Mouse (Mus musculus) small intestine, adult 2 months (tissue): ENCODE results near the gene Eef2. TPM values are rescaled to one million over a fixed set of nuclear protein-coding genes. Genes with fewer than 3 reads are reported as not detected.
A peak's percentile ranks its signal among the peaks of the same experiment; 100 is the strongest.

Source experiments
- H3K27ac ChIP-seq: fragments of 200-500 bp; 2 replicates; pipeline ENCODE4 v1.5.1; 2012; ENCODE audit warnings: low read depth, low read length, control low read depth, inconsistent platforms; ENCODE audit not compliant: insufficient read depth
- H3K27me3 ChIP-seq: fragments of 200-500 bp; 2 replicates; pipeline ENCODE4 v1.6.1; 2012; ENCODE audit warnings: mild to moderate bottlenecking, moderate library complexity, low read length, inconsistent platforms; ENCODE audit not compliant: control insufficient read depth, insufficient read depth
- H3K36me3 ChIP-seq: fragments of 200-500 bp; 2 replicates; pipeline ENCODE4 v1.6.1; 2012; ENCODE audit warnings: mild to moderate bottlenecking, low read length, control low read depth, inconsistent platforms; ENCODE audit not compliant: control insufficient read depth, insufficient read depth
- H3K4me1 ChIP-seq: fragments of 200-500 bp; 2 replicates; pipeline ENCODE4 v1.6.1; 2012; ENCODE audit warnings: low read length, inconsistent platforms, mixed read lengths; ENCODE audit not compliant: control insufficient read depth, insufficient read depth, insufficient read length
- H3K4me3 ChIP-seq: fragments of 200-500 bp; 2 replicates; pipeline ENCODE4 v1.5.1; 2012; ENCODE audit warnings: low read depth, mild to moderate bottlenecking, control low read depth, inconsistent platforms, low read length, moderate library complexity
- CTCF ChIP-seq: fragments of 200-500 bp; IDR thresholded peaks from 2 replicates; pipeline ENCODE4 v1.5.1; 2012; ENCODE audit warnings: low read depth, mild to moderate bottlenecking, control low read depth, inconsistent platforms, low read length, moderate library complexity, mixed read lengths; ENCODE audit not compliant: insufficient replicate concordance, insufficient read length; ENCODE audit errors: extremely low read depth
- POLR2A ChIP-seq: fragments of 200-500 bp; IDR thresholded peaks from 2 replicates; pipeline ENCODE4 v1.6.1; 2012; ENCODE audit warnings: low read depth, mild to moderate bottlenecking, control low read depth, inconsistent platforms, low read length, moderate library complexity
- WGBS: fragments of 180-500 bp; shearing (Covaris S2); methylation state at CpG from one replicate; pipeline ENCODE4 v1.1.7; 2018; 5-methylcytosine and 5-hydroxymethylcytosine counted together
- polyA plus RNA-seq: library from polyadenylated mRNA; depleted of rRNA; stranded (reverse); fragments of >200 nt; gene quantifications from 2 replicates; pipeline ENCODE4 v1.2.3, GENCODE M21; 2012

Gene Eef2
- polyA plus RNA-seq, 1 experiment: 1,606 TPM

DNA sequence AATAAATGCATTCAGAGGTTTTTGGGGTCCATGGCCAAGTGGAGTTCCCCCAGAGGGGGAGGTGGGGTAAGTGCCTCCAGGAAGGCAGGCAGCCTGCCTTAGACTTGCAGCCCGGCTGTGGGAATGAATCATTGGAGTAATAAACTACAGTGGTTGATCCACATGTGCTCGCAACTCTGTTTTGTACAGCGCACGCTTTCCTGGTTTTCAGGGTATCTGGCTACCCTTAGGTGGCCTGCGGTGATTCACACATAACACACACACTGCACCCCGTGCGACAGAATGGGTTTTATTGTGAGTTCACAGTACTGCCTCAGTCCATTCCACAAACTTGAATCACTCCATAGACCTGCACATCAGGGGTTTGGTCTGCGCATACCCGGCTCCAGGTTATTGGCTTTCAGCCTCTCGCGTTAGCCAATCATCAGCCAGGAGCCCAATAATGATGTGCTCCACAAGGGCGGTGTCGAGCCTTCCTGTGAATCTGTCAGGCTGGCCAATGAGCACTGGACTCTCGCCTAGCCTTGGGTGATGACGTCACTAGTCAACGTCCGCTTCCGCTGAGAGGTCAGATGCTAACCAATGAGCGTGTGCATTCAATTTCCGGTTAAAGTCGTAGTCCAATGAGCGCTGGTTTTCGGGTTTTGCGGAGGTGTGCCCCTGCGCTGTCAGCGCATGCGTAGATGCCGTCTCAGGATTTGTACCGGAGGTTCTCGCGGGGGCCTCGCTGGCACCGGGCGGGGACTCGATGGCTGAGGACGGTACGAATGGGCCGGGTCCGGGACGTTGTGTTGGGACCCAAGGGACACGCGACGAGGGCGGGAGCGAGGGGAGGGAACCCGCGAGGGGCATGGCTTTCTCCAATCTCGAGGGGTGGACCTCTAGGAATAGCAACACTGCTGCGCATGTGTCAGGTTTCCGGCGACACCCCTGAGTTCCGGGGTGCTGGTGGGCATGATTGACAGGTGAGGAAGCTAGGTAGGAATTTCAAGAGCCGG lies 6.2 kb downstream of the Eef2 start, which contains the start of gene Dapk3:
Gene Dapk3, plus strand, starts transcription at position 670 of the 998 bp plus-strand sequence.
- WGBS: 6% methylated on average over 53 of the region's 53 CpGs
- Histone ChIP-seq H3K4me3 (peak within 1 kb of the TSS; percentile 80), H3K27me3 (no peaks in the 10 kb centered on the region), H3K4me1 (peaks cover 12% of the 10 kb centered on the region), H3K36me3 (peaks cover 64% of the 10 kb centered on the region), H3K27ac (peak within 1 kb of the TSS; percentile 83)
- TF ChIP-seq CTCF: peak; percentile 11; the same call in 1 of the 2 replicates
- peak; percentile 57; the same call in 1 of the 2 replicates for TF ChIP-seq POLR2A

DNA sequence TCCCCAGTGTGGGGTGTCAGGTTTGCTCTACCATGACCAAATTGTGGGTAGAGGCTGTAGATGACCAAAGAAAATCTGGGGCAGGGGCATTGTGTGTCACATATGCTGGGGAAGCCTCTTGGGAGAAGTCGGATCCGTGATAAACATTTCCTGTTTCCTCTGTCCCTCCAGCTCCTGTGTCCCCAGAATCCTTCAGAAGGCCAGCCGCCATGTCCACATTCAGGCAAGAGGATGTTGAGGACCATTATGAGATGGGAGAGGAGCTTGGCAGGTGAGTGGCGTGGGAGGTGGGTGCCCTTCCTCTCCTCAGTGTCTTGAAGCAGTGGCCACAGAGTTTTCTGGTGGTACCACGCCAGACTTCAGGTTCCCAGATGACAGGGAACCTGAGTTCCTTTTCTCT lies 7.4 kb downstream of the Eef2 start, which contains the start of gene 4930442H23Rik:
Gene 4930442H23Rik, minus strand, starts transcription at position 45 of the 400 bp plus-strand sequence.
- TF ChIP-seq CTCF: no peak
- no peak for TF ChIP-seq POLR2A
- peaks cover 52% of the 10 kb centered on the region for H3K36me3 ChIP-seq
- H3K27me3 ChIP-seq: no peaks in the 10 kb centered on the region
- H3K4me1 ChIP-seq: peaks cover 7% of the 10 kb centered on the region
- H3K27ac ChIP-seq: peak within 1 kb of the TSS; percentile 83
- 75% methylated on average over 5 of the region's 5 CpGs for WGBS
- peak within 1 kb of the TSS; percentile 80 for H3K4me3 ChIP-seq

DNA sequence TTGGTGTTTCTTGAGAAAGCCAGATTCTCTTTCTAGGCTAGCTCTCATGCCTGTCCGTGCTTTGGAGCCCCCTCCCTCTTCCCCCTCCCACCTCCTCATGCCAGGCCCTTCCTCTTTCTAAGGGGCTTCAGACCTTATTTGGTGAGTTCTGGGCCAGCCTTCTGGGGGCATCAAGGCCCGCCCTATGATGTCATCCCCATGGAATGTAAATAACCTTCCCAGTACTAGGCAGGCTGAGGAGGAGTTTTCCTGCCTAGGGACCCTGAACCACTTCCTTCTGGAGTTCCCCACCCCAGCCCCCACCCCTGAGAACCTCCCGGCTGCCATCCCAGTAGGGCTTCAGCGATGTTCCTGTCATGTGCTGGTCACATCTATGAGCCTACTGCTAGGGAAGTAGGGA lies 8.3 kb downstream of the Eef2 start:
- Histone ChIP-seq H3K27me3 (no peaks in the 10 kb centered on the region), H3K36me3 (peaks cover 43% of the 10 kb centered on the region), H3K4me3 (no peak overlapping the region), H3K4me1 (peaks cover 5% of the 10 kb centered on the region; the same call in 1 of the 2 replicates), H3K27ac (peak overlapping the region; percentile 25; the same call in 1 of the 2 replicates)
- 68% methylated on average over 4 of the region's 4 CpGs for WGBS
- no peak for TF ChIP-seq CTCF
- TF ChIP-seq POLR2A: no peak

DNA sequence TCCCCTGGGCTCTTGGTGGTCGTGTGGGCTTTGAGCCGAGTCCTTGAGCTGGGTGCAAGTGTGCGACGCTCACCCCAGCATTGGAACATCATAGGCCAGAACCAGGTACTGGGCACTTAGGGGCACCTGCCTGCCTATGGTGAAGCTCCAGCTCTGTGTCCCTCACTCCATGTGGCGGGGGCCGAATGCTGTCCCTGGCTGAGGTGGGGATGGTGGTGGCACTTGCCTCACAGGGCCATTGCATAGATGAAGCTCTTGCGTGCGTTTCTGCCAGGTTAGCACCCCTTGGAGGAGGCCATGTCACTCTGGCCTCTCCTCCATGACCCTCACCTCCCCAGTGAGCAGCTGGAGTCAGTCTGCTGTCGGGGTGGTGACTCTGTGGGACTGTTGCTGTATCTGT lies 10.7 kb downstream of the Eef2 start:
- peaks cover 28% of the 10 kb centered on the region for H3K36me3 ChIP-seq
- 94% methylated on average over 9 of the region's 9 CpGs for WGBS
- H3K4me3 ChIP-seq: no peak overlapping the region
- H3K27me3 ChIP-seq: no peaks in the 10 kb centered on the region
- TF ChIP-seq CTCF (no peak), POLR2A (no peak)
- no peak overlapping the region for H3K27ac ChIP-seq
- H3K4me1 ChIP-seq: peaks cover 8% of the 10 kb centered on the region; the same call in 1 of the 2 replicates

DNA sequence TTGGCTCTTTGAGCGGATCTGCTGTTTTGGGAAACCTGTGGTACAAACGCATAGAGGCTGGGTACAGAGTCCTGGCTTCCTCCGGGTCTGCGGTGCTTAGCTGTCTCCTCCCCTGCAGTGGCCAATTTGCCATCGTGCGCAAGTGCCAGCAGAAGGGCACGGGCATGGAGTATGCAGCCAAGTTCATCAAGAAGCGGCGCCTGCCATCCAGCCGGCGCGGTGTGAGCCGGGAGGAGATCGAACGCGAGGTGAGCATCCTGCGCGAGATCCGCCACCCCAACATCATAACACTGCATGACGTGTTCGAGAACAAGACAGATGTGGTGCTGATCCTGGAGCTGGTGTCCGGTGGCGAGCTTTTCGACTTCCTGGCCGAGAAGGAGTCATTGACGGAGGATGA lies 13.4 kb downstream of the Eef2 start:
- H3K36me3 ChIP-seq: peaks cover 21% of the 10 kb centered on the region
- 89% methylated on average over 26 of the region's 26 CpGs for WGBS
- no peak for TF ChIP-seq POLR2A
- TF ChIP-seq CTCF: no peak
- H3K27ac ChIP-seq: no peak overlapping the region
- H3K4me1 ChIP-seq: peaks cover 18% of the 10 kb centered on the region
- H3K27me3 ChIP-seq: 0 out of 2 replicates have a peak, but pooled peaks cover 4% of the 10 kb centered on the region
- no peak overlapping the region for H3K4me3 ChIP-seq

DNA sequence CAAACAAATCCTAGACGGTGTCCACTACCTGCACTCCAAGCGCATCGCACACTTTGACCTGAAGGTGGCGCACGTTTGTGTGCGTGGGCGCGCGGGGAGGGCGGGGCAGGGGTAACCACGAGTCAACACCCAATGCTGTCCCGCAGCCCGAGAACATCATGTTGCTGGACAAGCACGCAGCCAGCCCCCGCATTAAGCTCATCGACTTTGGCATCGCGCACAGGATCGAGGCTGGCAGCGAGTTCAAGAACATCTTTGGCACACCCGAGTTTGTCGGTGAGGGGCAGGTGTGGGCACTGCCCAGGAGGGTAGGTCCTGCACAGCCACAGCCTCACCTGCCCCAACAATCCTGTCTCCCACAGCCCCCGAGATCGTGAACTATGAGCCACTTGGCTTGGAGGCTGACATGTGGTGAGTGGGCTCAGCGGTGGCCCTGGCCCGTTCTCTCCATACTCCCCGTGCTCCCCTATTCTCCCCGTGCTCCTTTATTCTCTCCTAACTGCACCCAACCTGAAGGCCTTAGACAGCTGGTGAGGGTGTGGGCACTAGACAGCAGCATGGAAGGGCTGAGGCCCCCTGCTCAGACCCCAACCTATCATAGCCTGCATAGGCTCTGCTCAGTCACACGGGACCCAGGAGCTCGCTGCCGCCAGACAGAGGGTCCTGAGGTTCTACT lies 13.9 kb downstream of the Eef2 start:
- 76% methylated on average over 31 of the region's 31 CpGs for WGBS
- peaks cover 20% of the 10 kb centered on the region for H3K4me1 ChIP-seq
- H3K27me3 ChIP-seq: 0 out of 2 replicates have a peak, but pooled peaks cover 4% of the 10 kb centered on the region
- H3K36me3 ChIP-seq: peaks cover 16% of the 10 kb centered on the region
- no peak overlapping the region for H3K27ac ChIP-seq
- TF ChIP-seq POLR2A: no peak
- TF ChIP-seq CTCF: peak; percentile 35; the same call in 1 of the 2 replicates
- H3K4me3 ChIP-seq: no peak overlapping the region
